Mouse (Mus musculus): Measurements from ENCODE around the gene Inpp5k. TPM values are rescaled to one million over a fixed set of nuclear protein-coding genes. Genes with fewer than 3 reads are reported as not detected.

Inpp5k gene
- polyA plus RNA-seq, 1 experiment from 2014 or later = 20.8 TPM

DNA sequence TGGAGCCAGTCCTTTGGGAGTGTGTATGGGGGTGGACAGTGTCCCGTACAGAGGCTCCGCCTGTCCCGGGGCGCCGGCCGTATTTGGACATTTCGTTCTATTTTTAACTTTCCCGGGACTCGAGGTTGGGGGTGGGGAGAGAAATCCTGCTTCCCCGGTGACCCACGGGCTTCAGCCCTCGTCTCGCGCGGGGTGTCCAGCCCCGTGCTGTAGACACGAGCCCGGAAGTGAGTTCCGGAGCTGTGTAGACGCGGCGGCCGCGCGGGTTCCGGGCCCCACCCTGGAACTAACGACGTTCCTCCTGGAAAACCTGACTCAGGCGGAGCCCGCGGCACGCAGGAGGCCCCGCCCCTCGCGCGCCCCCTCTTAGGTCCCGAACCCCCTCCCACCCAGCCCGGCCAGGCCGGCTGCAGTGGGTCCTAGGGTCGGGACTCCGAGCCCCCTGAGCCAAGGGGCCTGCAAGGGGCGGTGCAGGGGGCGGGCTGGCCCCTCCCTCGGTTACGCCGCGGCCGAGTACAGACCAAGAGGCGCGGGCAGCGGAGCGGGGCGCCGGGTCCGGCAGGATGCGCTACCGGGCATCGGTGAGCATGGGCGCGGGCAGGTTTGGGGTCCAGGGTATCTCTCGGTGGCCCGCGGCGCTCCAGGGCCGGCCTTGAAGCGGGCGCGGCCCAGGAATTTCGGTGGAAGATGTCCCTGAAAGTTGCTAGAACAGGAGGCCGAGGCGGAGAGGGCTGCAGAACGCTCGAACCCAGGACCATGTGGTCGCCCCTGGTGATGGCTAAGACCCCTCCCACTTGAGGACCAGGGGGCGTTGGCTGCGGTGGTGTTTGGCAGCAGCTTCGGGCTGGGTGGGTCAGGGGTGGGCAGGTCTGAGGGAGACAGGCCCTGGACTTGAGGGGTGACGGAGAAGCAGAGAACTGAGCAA lies 25.1 kb downstream of the Inpp5k start:
- H3K27me3 ChIP-seq (replicated peaks; ENCODE audit: control insufficient read depth, insufficient read depth, low read length) = no peaks in the 10 kb centered on the region
- H3K4me1 ChIP-seq (ENCODE audit: control insufficient read depth, insufficient read depth, low read length) = peaks cover 42% of the 10 kb centered on the region
- whole genome bisulfite sequencing = under 1% methylated on average over 78 of the region's 78 CpGs
- H3K4me2 ChIP-seq (ENCODE audit: low read depth, low read length) = peak overlapping the region; percentile 90
- H3K27ac ChIP-seq (ENCODE audit: low read length) = peak overlapping the region; percentile 86
- H3K36me3 ChIP-seq (ENCODE audit: control insufficient read depth, insufficient read depth, low read length) = peaks cover 14% of the 10 kb centered on the region
- peak overlapping the region; percentile 81 for H3K4me3 ChIP-seq (ENCODE audit: low read length)
- H3K9ac ChIP-seq (ENCODE audit: low read depth, low read length) = peak overlapping the region; percentile 86
- peak; percentile 53 for ATAC-seq
- no peaks in the 10 kb centered on the region for H3K9me3 ChIP-seq (ENCODE audit: control insufficient read depth, low read length)

- Histone ChIP-seq H3K27ac (ENCODE audit: low read length) (peak overlapping the region; percentile 86), H3K9ac (ENCODE audit: low read depth, low read length) (peak overlapping the region; percentile 86), H3K27me3 (replicated peaks; ENCODE audit: control insufficient read depth, insufficient read depth, low read length) (no peaks in the 10 kb centered on the region), H3K4me3 (ENCODE audit: low read length) (peak overlapping the region; percentile 81), H3K9me3 (ENCODE audit: control insufficient read depth, low read length) (no peaks in the 10 kb centered on the region), H3K4me1 (ENCODE audit: control insufficient read depth, insufficient read depth, low read length) (peaks cover 42% of the 10 kb centered on the region), H3K4me2 (ENCODE audit: low read depth, low read length) (peak overlapping the region; percentile 90), H3K36me3 (ENCODE audit: control insufficient read depth, insufficient read depth, low read length) (peaks cover 22% of the 10 kb centered on the region)
- no peak for ATAC-seq
- WGBS = 54% methylated on average over 19 of the region's 20 CpGs
These were observed 26.1 kb downstream of the Inpp5k start for GRCm38 (mm10) chr11:75656621-75657590.

GRCm38 (mm10) chr11:75657841-75658240 lies 27.1 kb downstream of the Inpp5k start:
- Histone ChIP-seq H3K27ac (ENCODE audit: low read length) (no peak overlapping the region), H3K4me3 (ENCODE audit: low read length) (no peak overlapping the region), H3K9ac (ENCODE audit: low read depth, low read length) (no peak overlapping the region), H3K36me3 (ENCODE audit: control insufficient read depth, insufficient read depth, low read length) (peaks cover 29% of the 10 kb centered on the region), H3K27me3 (replicated peaks; ENCODE audit: control insufficient read depth, insufficient read depth, low read length) (no peaks in the 10 kb centered on the region), H3K4me2 (ENCODE audit: low read depth, low read length) (no peak overlapping the region), H3K4me1 (ENCODE audit: control insufficient read depth, insufficient read depth, low read length) (peaks cover 35% of the 10 kb centered on the region), H3K9me3 (ENCODE audit: control insufficient read depth, low read length) (no peaks in the 10 kb centered on the region)
- ATAC-seq = no peak

DNA sequence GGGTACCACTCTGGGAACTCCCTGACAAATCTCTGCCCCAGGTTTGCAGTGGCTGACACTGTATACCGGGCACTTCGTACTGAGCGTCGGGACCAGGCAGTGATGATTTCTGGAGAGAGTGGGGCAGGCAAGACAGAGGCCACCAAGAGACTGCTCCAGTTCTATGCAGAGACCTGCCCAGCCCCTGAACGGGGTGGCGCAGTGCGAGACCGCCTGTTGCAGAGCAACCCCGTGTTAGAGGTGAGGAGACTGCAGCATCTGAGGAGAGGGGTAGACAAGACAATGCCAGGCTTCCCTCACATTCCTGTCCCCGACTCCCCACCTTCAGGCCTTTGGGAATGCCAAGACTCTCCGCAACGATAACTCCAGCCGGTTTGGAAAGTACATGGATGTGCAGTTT lies 27.5 kb downstream of the Inpp5k start:
- no peak overlapping the region for H3K4me2 ChIP-seq (ENCODE audit: low read depth, low read length)
- no peak for ATAC-seq
- H3K4me1 ChIP-seq (ENCODE audit: control insufficient read depth, insufficient read depth, low read length) = peaks cover 30% of the 10 kb centered on the region
- H3K27me3 ChIP-seq (replicated peaks; ENCODE audit: control insufficient read depth, insufficient read depth, low read length) = no peaks in the 10 kb centered on the region
- H3K4me3 ChIP-seq (ENCODE audit: low read length) = no peak overlapping the region
- 93% methylated on average over 13 of the region's 13 CpGs for WGBS
- no peak overlapping the region for H3K9ac ChIP-seq (ENCODE audit: low read depth, low read length)
- H3K9me3 ChIP-seq (ENCODE audit: control insufficient read depth, low read length) = no peaks in the 10 kb centered on the region
- peaks cover 29% of the 10 kb centered on the region for H3K36me3 ChIP-seq (ENCODE audit: control insufficient read depth, insufficient read depth, low read length)
- H3K27ac ChIP-seq (ENCODE audit: low read length) = no peak overlapping the region

DNA sequence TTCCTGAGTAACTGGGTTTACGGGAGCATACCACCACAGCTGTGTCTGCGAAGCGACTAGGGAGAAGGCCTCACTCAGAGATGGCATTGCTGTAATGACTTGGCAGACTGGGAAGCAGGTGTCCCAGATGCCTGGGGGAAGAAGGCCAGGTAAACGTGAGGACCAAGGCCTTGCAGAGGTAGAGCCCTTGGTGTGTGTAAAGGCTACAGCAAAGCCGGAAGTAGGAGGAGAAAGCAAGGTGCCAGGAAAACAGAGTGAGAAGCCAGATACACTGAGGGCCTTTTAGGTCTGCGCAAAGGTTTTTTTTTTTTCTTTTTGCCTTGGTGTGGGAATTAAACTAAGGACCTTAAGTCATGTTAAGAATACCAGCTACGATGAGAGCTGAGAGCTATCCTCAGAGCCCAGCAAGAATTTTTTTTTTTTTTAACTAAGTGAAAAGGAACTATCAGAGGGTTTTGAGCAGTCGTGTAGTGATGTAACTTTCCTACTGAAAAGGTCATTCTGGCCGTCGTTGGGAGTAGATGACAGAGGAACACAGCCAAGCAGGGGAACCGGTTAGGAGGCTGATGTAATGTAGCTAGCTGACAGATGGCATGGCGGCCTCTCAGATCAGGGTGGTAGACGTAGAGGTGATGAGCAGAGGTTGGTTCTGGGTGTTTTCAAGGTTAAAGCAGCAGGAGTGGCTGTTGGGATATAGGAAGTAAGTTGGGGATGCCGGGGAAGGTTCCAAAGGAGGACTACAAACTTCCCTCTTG lies 28.4 kb downstream of the Inpp5k start:
- no peak overlapping the region for H3K4me3 ChIP-seq (ENCODE audit: low read length)
- ATAC-seq = no peak
- H3K36me3 ChIP-seq (ENCODE audit: control insufficient read depth, insufficient read depth, low read length) = peaks cover 29% of the 10 kb centered on the region
- WGBS = 82% methylated on average over 14 of the region's 14 CpGs
- no peaks in the 10 kb centered on the region for H3K9me3 ChIP-seq (ENCODE audit: control insufficient read depth, low read length)
- H3K4me2 ChIP-seq (ENCODE audit: low read depth, low read length) = no peak overlapping the region
- no peaks in the 10 kb centered on the region for H3K27me3 ChIP-seq (replicated peaks; ENCODE audit: control insufficient read depth, insufficient read depth, low read length)
- H3K9ac ChIP-seq (ENCODE audit: low read depth, low read length) = no peak overlapping the region
- no peak overlapping the region for H3K27ac ChIP-seq (ENCODE audit: low read length)
- peaks cover 25% of the 10 kb centered on the region for H3K4me1 ChIP-seq (ENCODE audit: control insufficient read depth, insufficient read depth, low read length)

- 89% methylated on average over 12 of the region's 12 CpGs for WGBS
- Histone ChIP-seq H3K4me3 (ENCODE audit: low read length) (no peak overlapping the region), H3K4me1 (ENCODE audit: control insufficient read depth, insufficient read depth, low read length) (peaks cover 15% of the 10 kb centered on the region), H3K9ac (ENCODE audit: low read depth, low read length) (no peak overlapping the region), H3K9me3 (ENCODE audit: control insufficient read depth, low read length) (no peaks in the 10 kb centered on the region), H3K27ac (ENCODE audit: low read length) (no peak overlapping the region), H3K4me2 (ENCODE audit: low read depth, low read length) (no peak overlapping the region), H3K36me3 (ENCODE audit: control insufficient read depth, insufficient read depth, low read length) (peaks cover 29% of the 10 kb centered on the region), H3K27me3 (replicated peaks; ENCODE audit: control insufficient read depth, insufficient read depth, low read length) (no peaks in the 10 kb centered on the region)
- no peak for ATAC-seq
These were observed 29.3 kb downstream of the Inpp5k start for GRCm38 (mm10) chr11:75660081-75660590.

DNA sequence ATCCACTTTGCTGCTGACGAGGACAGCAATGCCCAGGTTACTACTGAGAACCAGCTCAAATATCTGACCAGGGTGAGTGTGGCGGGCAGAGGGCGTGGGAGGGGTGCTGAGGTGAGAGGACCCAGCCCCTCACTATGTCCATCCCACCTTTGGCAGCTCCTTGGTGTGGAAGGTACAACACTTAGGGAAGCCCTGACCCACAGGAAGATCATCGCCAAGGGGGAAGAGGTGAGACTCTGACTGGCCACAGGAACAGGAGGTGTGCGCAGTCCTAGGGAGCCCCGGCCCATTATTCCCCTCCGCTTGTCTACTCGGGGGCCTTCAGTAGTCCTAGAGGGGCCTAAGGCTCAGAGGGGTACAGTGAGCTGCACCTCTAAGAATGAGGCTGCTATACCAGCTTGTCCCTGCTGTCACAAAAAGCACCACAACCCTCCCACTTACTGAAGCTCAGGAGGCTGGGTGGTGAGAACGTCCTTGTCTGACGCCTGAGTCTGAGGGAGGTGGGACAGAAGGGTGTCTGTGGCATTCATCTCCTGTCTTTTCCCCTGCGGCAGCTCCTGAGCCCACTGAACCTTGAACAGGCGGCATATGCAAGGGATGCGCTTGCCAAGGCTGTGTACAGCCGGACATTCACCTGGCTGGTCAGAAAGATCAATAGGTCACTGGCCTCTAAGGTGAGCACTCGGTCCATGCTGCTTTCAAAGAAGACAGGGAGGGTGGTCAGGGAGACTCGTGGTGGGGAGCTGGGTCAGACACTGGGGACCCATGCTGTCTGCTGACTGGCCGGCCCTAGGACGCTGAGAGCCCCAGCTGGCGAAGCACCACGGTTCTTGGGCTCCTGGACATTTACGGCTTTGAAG lies 30.4 kb downstream of the Inpp5k start:
- H3K36me3 ChIP-seq (ENCODE audit: control insufficient read depth, insufficient read depth, low read length) = peaks cover 39% of the 10 kb centered on the region
- peaks cover 11% of the 10 kb centered on the region for H3K4me1 ChIP-seq (ENCODE audit: control insufficient read depth, insufficient read depth, low read length)
- no peak overlapping the region for H3K4me3 ChIP-seq (ENCODE audit: low read length)
- H3K9me3 ChIP-seq (ENCODE audit: control insufficient read depth, low read length) = no peaks in the 10 kb centered on the region
- no peaks in the 10 kb centered on the region for H3K27me3 ChIP-seq (replicated peaks; ENCODE audit: control insufficient read depth, insufficient read depth, low read length)
- ATAC-seq = no peak
- H3K4me2 ChIP-seq (ENCODE audit: low read depth, low read length) = no peak overlapping the region
- 92% methylated on average over 21 of the region's 21 CpGs for WGBS
- no peak overlapping the region for H3K27ac ChIP-seq (ENCODE audit: low read length)
- no peak overlapping the region for H3K9ac ChIP-seq (ENCODE audit: low read depth, low read length)

- Histone ChIP-seq H3K27ac (ENCODE audit: low read length) (no peak overlapping the region), H3K9me3 (ENCODE audit: control insufficient read depth, low read length) (no peaks in the 10 kb centered on the region), H3K36me3 (ENCODE audit: control insufficient read depth, insufficient read depth, low read length) (peaks cover 42% of the 10 kb centered on the region), H3K4me3 (ENCODE audit: low read length) (no peak overlapping the region), H3K27me3 (replicated peaks; ENCODE audit: control insufficient read depth, insufficient read depth, low read length) (no peaks in the 10 kb centered on the region), H3K9ac (ENCODE audit: low read depth, low read length) (no peak overlapping the region), H3K4me1 (ENCODE audit: control insufficient read depth, insufficient read depth, low read length) (peaks cover 2% of the 10 kb centered on the region; the same call in 1 of the 2 replicates), H3K4me2 (ENCODE audit: low read depth, low read length) (no peak overlapping the region)
- 92% methylated on average over 7 of the region's 7 CpGs for WGBS
- no peak for ATAC-seq
These were observed 31.3 kb downstream of the Inpp5k start for GRCm38 (mm10) chr11:75662131-75662530.
